Mouse (Mus musculus) liver, postnatal 0 days (tissue): Measurements from ENCODE around the gene Olfr987.
"Not testable (repeated sequence)": the region's sequence is repeated elsewhere in the genome, so short reads cannot be mapped to it uniquely, and the experiment has no call there.

Source experiments
- CTCF ChIP-seq: sonication (generic); IDR thresholded peaks from 2 replicates; pipeline ENCODE4 v1.5.1; 2016; ENCODE audit warnings: antibody characterized with exemption, low read depth
- EP300 ChIP-seq: IDR thresholded peaks from 2 replicates; pipeline ENCODE4 v1.6.1; 2016; ENCODE audit warnings: antibody characterized with exemption, low read depth, mild to moderate bottlenecking

- not testable (repeated sequence) for TF ChIP-seq CTCF, EP300
Observed at GRCm38 (mm10) chr2:85363127-85363526, 24.0 kb upstream of the Olfr987 start, which contains the start of gene Olfr988.
